Mouse (Mus musculus) v-Abl transformed pro-B cells (cell line): ENCODE measurements around the gene Tnf.

ENCODE experiments used
- in situ Hi-C, 2 experiments: fragments of 400-800 bp; cut with MboI; formaldehyde crosslinking; loops; one replicate each; pipeline ENCODE4 v1.15.1; 2025; ENCODE audit not compliant: unreplicated experiment in 2 of 2

The Tnf gene

GRCm38 (mm10) chr17:35201787-35202186 is at the start of gene Tnf:
Gene Tnf (minus strand): TSS chr17:35202007.
- in situ Hi-C loops, result no loop called here

GRCm38 (mm10) chr17:35251162-35251719 is 49.4 kb upstream of the Tnf start:
- in situ Hi-C loops, result no loop called here

DNA sequence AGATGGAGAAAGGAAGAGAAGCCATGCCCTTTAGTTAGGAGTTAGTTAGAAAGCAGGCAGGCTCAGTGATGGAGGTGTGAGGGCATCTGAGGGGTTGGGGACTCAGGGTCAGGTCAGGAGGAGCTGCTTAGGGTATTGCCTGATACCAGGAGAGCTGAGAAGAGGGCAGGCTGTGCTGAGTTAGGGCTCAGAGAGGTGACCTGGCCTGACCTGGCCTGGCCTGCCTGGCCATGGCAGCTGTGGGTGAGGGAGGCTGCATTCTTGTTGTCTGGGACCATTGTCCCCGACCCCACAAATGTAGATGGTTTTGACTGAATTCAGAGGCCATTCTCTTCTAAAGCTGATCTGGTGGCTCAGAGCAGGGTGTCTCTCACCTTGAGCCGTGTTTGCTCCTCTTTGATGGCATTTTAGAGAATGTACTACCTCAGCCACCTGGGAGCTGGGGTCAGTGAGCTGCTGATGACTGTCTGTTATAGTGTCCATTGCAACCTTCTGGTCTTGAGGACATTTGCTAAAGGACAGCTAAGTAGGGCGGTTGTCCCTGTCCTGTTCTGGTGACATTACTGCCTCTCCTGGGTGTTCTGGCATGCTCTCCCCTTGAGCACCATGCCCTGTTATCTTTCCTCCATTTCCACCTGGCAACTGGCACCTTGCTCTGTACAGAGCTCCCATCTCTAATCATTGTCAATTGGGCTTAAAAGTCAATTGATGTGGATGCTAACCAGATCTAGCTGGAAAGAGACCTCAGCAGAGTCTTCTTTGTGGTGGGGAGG is 48.7 kb upstream of the Tnf start:
- in situ Hi-C loops, result no loop called here

DNA sequence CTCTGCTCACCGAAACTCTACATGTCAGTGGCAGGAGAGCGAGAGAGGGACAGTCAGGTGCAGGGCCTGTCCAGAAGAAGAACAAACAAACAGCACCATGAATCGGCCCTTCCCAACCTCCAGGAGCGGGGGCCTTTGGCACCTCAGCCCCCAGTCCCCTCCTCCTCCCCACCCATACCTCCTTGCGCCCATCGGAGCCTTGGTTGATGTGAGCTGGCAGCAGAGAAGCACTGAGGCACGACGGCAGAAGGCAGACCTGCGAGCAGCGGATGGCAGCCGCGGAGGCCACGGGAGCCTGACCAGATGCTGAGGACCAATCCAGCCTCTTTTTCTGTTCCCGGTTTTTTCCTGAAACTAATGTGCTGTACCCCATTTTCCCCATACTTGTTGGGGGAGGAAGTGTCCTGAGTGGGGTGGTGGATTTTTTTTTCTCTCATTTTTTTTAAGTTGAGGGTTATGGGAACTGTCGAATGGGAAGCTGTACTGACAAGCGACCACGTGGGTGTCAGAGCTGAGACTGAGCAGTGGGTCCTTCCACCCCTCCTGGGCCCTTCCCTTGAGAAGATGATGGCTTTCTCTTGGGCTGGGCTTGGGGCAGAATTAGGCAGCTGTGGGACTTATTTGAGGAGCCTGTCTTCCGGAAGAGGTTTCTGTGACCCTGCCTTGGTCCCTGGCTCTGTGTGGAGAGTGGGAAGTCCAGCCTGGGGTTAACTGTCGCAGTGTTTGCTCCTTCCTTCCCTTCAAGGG is 47.8 kb upstream of the Tnf start:
- in situ Hi-C loops, result no loop called here

- in situ Hi-C loops, result no loop called here
Measured at GRCm38 (mm10) chr17:35248986-35249385, 47.2 kb upstream of the Tnf start.

- in situ Hi-C loops, result no loop called here
Measured at GRCm38 (mm10) chr17:35247144-35247543, 45.3 kb upstream of the Tnf start.

GRCm38 (mm10) chr17:35245731-35246623 is 44.2 kb upstream of the Tnf start:
- in situ Hi-C loops, result no loop called here

DNA sequence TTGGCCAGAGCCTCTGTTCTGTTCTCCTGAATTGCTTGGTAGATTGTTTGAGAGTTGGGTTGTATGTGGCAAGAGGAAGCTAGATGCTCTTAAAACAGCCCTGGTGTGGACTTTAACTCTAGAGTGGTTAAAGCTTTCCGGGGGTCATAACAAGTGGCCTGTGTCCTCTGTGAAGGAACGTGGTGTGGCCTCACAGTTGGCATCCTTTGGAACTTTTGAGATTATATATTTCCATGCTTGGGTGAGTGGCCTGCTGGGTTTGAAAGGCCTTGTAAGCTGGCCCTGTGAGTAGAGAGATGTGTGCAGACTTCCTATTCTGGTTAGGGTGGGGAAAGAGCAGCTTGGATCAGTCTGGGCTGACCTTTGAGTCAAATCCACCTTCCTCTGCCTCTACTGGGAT is 43.2 kb upstream of the Tnf start:
- in situ Hi-C loops, result no loop called here

DNA sequence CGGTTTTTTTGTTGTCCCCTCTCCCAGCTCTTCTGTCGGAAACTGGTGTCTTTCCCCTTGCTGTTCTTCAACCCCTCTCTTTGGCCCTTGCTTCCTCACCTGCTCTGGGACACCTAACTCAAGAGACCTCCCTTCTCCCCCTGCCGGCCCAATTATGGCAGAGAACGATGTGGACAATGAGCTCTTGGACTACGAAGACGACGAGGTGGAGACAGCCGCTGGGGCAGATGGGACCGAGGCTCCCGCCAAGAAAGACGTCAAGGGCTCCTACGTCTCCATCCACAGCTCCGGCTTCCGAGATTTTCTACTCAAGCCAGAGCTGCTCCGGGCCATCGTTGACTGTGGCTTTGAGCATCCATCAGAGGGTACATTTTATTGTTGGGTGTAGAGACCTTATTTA is 41.3 kb upstream of the Tnf start:
- in situ Hi-C loops, result no loop called here

GRCm38 (mm10) chr17:35242015-35242941 is 40.5 kb upstream of the Tnf start:
- in situ Hi-C loops, result no loop called here

DNA sequence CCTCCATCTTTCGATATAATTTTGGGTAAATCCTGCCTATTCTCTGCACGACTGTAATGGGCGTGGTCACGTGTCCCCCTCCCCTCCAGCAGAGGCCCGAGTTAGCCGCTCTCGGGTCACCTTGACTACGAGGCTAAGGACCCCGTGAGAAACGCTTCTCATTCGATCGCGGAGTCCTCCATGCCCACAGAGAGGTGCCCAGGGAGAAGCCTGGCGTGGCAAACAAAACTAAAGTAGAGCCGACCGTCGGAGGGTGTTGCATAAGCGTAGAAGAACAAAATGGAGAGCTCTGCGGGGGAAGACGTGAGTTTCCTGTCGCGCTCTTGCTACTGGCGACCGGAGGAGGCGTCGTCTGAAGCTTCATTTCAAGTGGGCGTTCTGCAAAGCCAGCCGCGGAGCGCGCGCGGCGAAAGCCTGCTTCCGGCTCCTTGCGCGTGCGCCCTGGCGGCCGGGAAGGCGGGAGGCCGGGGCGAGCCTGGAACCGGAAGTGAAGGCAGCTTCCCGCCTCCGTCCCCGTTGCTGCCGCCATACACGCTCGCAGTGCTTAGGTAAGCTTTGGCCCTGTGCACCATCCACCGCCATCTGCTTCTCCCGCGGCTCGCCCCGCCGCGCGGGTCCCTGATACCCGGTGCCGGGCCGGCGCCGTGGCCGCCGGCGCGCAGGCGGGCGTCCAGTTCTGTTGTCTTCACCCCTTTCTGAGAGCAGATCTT is 39.7 kb upstream of the Tnf start, which contains the start of gene Ddx39b:
TSS of gene Ddx39b (plus strand) at position 442 of the 710 bp plus-strand sequence.
- in situ Hi-C loops, result no loop called here

- in situ Hi-C loops, result no loop called here
Measured at GRCm38 (mm10) chr17:35240384-35241304, 38.8 kb upstream of the Tnf start.

DNA sequence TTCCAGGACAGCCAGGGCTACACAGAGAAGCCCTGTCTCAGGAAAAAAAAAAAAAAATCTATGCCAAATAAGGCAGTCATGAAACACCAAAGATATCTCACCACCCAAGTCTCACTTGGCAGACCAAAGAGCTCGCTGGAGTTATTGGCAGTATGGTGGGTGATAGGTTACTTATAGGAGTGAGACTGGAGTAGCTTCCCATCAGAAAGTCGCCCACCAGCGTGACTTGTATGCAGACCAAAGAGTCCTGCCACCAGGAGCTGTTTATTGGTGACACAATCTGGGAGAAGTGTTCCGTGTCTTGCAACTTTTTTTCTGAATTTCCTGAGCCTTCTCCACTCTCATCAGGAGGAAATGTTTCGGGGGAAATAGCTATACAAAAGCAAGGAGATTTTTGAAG is 37.9 kb upstream of the Tnf start:
- in situ Hi-C loops, result loop anchor here (10.0 kb wide), 2 partner anchors 215 to 235 kb away; partner anchors contain the start of genes Sapcd1 (in 1 of the 2) and Vars (in 1 of the 2)

- in situ Hi-C loops, result loop anchor here (10.0 kb wide), 2 partner anchors 213 to 233 kb away; partner anchors contain the start of genes Sapcd1 (in 1 of the 2) and Vars (in 1 of the 2)
Measured at GRCm38 (mm10) chr17:35237504-35237903, 35.7 kb upstream of the Tnf start.

DNA sequence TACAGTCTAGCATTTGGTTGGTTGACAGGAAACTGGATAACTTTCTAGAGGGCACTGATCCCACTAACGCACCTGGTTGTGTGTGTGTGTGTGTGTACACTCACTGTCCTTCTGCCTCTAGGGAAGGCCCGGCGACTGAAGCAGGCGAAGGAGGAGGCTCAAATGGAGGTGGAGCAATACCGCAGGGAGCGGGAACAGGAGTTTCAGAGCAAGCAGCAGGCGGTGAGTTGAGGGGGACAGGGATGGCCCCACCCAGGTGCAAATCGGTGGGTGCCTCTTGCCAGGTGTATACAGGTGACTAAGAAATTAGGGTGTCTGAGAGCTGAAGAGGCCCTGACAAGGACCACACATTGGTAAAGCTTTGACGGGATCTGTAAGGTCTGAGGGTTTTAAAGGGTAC is 35.2 kb upstream of the Tnf start:
- in situ Hi-C loops, result loop anchor here (10.0 kb wide), 2 partner anchors 212 to 232 kb away; partner anchors contain the start of genes Sapcd1 (in 1 of the 2) and Vars (in 1 of the 2)

DNA sequence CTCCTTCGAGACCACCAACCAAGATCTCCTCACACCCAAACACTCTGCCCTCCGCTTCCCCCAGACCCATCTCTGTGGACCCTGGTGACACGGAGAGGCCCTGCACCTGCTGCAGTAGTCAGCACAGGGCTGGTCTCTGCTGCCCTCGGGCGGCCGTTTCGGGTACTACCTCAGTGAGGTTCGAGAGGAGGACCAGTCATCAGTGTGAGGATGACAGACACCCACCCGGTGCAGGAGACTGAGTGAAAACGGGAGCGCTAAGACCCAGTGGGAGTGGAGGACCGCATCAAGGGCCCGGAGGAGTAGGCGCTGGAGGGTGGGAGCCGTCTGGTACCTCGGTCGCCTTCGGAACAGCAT is 34.6 kb upstream of the Tnf start:
- in situ Hi-C loops, result loop anchor here (10.0 kb wide), 2 partner anchors 212 to 232 kb away; partner anchors contain the start of genes Sapcd1 (in 1 of the 2) and Vars (in 1 of the 2)

DNA sequence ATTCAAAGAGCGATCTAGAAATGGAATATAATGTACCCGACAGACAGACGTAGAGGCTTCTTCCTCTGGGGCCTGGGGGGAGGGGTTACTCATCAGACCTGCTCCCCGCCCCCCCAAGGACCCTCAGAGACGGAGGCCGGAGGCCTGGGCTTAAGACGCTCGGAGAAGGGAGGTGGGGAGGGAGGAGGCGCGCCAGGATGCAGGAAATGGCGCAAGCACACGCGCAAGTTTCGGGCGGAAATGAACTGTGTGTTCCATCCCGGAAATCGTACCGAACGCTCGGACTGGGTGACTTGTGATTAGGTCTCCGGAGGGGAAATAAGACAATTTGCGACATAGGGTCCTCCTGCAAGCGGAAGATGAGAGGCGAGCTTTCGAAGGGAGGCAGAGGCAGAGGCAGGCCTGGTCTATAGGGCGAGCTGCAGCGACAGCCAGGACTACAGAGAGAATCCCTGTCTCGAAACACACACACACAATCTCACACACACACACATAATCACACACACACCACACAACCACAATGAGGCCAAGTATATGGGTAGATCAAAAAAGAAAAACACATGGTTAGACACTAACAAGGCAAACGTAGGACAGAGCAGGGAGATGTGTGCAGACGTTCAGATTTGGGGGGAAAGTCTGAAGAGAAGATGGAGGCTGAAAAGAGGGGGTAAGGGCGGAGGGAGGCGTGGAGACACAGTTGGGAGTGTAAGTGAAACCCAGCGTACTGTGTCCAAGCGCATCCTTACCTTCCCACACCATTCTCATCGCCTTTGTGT is 34.0 kb upstream of the Tnf start, which contains the start of gene Nfkbil1:
TSS of gene Nfkbil1 (minus strand) at position 179 of the 776 bp plus-strand sequence.
- in situ Hi-C loops, result loop anchor here (10.0 kb wide), 2 partner anchors 211 to 231 kb away; partner anchors contain the start of genes Sapcd1 (in 1 of the 2) and Vars (in 1 of the 2)
